Mouse (Mus musculus) embryonic stem cell, embryonic (primary cell): ENCODE measurements around the gene Os9.

Source experiments
- CTCF ChIA-PET, 4 experiments: fragments of 300-600 bp in 2 of 4; fragments of 350-600 bp in 2 of 4; sonication (Branson Sonifier 250); formaldehyde crosslinking; loops; one replicate each; lab custom pipeline; 2022; ENCODE audit warnings: inconsistent platforms in 2 of 4; lab: Charles Lee
- POLR2A ChIA-PET, 4 experiments: fragments of 300-600 bp in 2 of 4; fragments of 350-600 bp in 2 of 4; sonication (Branson Sonifier 250); formaldehyde crosslinking; loops; one replicate each; lab custom pipeline; 2022; ENCODE audit warnings: antibody characterized with exemption in 4 of 4, inconsistent platforms in 1 of 4; lab: Charles Lee

Gene Os9

DNA sequence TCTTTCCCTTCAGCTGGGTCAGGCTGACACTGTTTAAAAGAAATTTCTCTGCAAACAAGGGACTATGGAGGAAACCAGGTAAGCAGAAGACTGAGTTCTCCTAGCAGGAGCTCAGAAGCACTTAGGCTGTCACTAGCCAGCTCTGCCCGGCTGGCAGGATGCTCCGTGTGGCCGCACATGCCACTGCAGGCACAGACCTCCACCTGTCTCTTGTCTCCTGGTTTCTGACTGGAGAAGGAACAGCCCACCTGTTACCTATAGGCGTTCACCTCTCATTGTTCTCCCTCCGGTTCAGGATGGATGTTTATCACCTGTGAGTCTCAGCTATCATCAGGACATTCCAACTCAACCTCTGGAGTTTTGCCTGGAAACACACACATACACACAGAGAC lies 37.0 kb downstream of the Os9 start:
- CTCF ChIA-PET: interaction anchor here in 3 of 4 experiments (0.5 to 1.6 kb wide), 4 partner anchors 8 to 26 kb away, joined by 3 to 4 read pairs (median 3); no protein-coding TSS in a partner anchor
- POLR2A ChIA-PET: interaction anchor here in 2 of 4 experiments (1.5 to 2.1 kb wide), 2 partner anchors 8 to 17 kb away, joined by 3 to 7 read pairs; partner anchors contain the start of gene Agap2 (in 1 of the 2)

- CTCF ChIA-PET: interaction anchor here in 3 of 4 experiments (0.5 to 1.6 kb wide), 4 partner anchors 9 to 25 kb away, joined by 3 to 4 read pairs (median 3); no protein-coding TSS in a partner anchor
- POLR2A ChIA-PET: interaction anchor here in 1 of 4 experiments (1.4 to 1.5 kb wide), 2 partner anchors 17 to 37 kb away, joined by 3 to 5 read pairs; partner anchors contain the start of gene Os9
Measured at GRCm38 (mm10) chr10:127083292-127083914, 37.5 kb downstream of the Os9 start.

DNA sequence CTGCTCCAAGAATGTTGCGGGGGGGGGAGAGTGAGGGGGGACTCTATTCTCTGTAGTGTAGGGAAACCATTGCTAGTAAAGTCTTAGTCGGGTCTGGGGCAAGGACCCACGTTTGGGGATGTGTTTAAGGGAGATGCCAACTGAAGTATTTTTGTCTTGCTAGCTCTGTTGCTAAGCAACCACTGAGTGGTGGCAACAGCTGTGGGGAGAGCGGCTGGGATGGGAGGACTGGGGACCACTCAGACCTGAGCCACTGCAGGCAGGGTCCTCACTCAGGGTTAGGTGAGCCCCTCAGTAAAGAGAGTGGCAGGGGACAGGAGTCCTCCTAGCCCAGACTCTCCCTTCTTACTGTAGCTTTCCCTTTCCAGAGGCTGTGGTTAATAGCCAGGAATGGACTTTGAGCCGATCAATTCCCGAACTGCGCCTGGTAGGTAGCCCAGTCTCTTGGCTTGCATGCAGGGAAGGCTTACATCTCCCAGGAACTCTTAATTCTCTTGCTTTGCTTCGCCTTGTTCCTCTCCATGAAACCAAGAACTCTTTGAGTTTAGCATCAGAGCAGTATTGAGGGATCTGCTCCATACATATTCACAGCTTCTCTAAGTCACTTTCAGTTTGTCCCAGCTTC lies 38.8 kb downstream of the Os9 start:
- POLR2A ChIA-PET: interaction anchor here in 3 of 4 experiments (0.6 to 1.5 kb wide), 6 partner anchors 11 to 345 kb away, joined by 3 to 6 read pairs (median 4); partner anchors contain the start of genes Cdk4 (in 1 of the 3) and Os9 (in 1 of the 3)
- CTCF ChIA-PET: interaction anchor here in 2 of 4 experiments (0.7 to 1.6 kb wide), 3 partner anchors 24 to 104 kb away, joined by 3 to 5 read pairs (median 4); no protein-coding TSS in a partner anchor

- ChIA-PET CTCF (interaction anchor here in 3 of 4 experiments (0.7 to 1.5 kb wide), 4 partner anchors 8 to 103 kb away, joined by 3 to 5 read pairs (median 4); no protein-coding TSS in a partner anchor), POLR2A (interaction anchor here (0.5 to 3.8 kb wide), 12 partner anchors 10 to 346 kb away, joined by 3 to 24 read pairs (median 4); partner anchors contain the start of genes Cdk4 (in 1 of the 4), Pip4k2c (in 1 of the 4) and Tspan31 (in 1 of the 4))
Measured at GRCm38 (mm10) chr10:127080901-127081780, 39.8 kb downstream of the Os9 start.

GRCm38 (mm10) chr10:127079665-127080391 lies 41.1 kb downstream of the Os9 start:
- POLR2A ChIA-PET: interaction anchor here in 3 of 4 experiments (1.0 to 3.8 kb wide), 10 partner anchors 9 to 211 kb away, joined by 3 to 24 read pairs (median 3); partner anchors contain the start of genes Cdk4 (in 1 of the 3) and Tspan31 (in 1 of the 3)
- CTCF ChIA-PET: interaction anchor here in 2 of 4 experiments (0.5 to 1.5 kb wide), 6 partner anchors 9 to 1192 kb away, joined by 3 to 6 read pairs (median 4); no protein-coding TSS in a partner anchor

GRCm38 (mm10) chr10:127078677-127079575 lies 42.0 kb downstream of the Os9 start:
- CTCF ChIA-PET: interaction anchor here in 2 of 4 experiments (0.5 to 1.3 kb wide), 7 partner anchors 16 to 1193 kb away, joined by 3 to 8 read pairs (median 6); partner anchors contain the start of gene Cdk4 (in 1 of the 2)
- POLR2A ChIA-PET: interaction anchor here in 3 of 4 experiments (0.5 to 3.8 kb wide), 24 partner anchors 8 to 1241 kb away, joined by 3 to 24 read pairs (median 3); partner anchors contain the start of genes Tspan31 (in 2 of the 3), Avil (in 1 of the 3), Cdk4 (in 1 of the 3) and Slc26a10 (in 1 of the 3)

DNA sequence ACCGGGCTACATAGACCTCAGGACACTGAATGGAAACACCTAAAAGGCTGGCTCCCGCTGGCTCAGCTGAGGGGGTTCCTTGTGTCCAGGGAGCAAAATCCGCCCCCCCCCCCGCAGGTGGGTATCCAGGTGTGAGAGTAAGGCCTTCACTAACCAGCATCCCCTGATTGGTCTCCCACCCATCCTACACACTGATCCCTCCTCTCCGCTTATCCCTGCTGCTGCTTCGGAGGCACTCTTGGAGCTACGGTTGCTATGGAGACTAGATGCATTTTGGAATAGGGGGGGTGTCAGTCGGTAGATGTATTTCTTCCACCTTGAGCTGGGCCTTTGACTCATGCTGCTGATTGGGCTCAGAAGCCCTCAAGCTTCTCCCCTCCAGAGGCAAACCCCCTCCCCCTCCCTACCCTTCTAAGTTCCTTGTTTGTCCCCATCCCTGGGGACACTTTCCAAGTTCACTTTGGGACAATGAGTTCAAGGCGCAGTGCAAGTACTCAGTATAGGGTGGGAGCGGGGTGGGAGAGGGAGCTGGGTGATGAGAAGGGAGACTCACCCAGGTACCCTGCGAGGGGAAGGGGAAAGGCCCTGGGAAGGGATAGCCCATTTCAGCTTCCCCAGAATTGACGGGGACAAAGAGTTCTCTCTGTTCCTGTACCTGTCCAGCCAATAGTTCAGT lies 42.8 kb downstream of the Os9 start:
- ChIA-PET POLR2A (interaction anchor here in 3 of 4 experiments (0.6 to 3.8 kb wide), 17 partner anchors 7 to 272 kb away, joined by 3 to 24 read pairs (median 3); partner anchors contain the start of genes Tspan31 (in 2 of the 3), Avil (in 1 of the 3), Cdk4 (in 1 of the 3) and Eef1akmt3 (in 1 of the 3)), CTCF (interaction anchor here in 3 of 4 experiments (0.5 to 1.3 kb wide), 6 partner anchors 20 to 530 kb away, joined by 3 to 8 read pairs (median 4); no protein-coding TSS in a partner anchor)

DNA sequence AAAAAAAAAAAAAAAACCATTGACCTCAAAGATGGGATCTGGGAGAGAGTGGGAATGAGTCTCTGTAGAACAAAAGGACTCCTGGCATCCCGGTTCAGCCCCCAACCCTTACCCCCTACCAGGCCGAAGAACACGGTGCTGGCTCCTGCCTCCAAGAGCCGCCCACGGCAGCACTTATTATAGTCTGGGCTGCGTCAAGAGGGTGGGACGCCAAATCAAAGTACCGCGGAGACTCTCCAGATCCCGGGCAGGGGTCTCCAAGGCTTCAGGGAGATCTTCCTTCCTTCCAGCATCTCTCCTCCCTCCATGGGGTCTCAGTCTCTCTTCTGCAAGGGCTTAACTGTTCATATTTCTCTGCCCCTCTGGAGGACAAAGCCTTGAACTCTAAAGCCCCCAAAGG lies 43.4 kb downstream of the Os9 start:
- ChIA-PET CTCF (interaction anchor here (0.6 to 0.8 kb wide), 4 partner anchors 20 to 261 kb away, joined by 3 to 7 read pairs (median 3); no protein-coding TSS in a partner anchor), POLR2A (interaction anchor here in 3 of 4 experiments (0.6 to 3.8 kb wide), 8 partner anchors 7 to 398 kb away, joined by 3 to 24 read pairs (median 4); partner anchors contain the start of genes Cdk4 (in 1 of the 3) and Tspan31 (in 1 of the 3))

DNA sequence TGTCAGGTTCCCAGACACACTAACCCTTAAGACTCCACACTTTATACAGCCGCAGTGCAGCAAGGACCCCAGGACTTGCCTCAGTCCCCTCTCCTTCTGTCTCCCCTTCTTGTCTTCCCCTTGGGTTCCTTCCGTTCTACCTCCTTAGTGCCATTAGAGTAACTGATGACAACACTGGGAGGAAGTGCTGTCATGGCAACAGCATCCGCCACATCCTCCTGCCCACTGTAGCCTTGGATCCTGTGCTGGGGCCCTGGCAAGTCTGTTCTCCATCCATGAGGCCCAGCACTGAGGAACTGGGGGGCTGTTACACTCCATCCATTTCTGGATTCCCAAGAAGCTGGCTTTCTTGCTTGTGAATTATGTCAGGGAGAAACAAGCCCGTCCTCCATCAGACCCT lies 44.8 kb downstream of the Os9 start:
- POLR2A ChIA-PET: interaction anchor here in 3 of 4 experiments (0.6 to 2.7 kb wide), 13 partner anchors 8 to 997 kb away, joined by 3 to 23 read pairs (median 5); partner anchors contain the start of genes Cdk4 (in 3 of the 3) and Avil (in 1 of the 3)
- CTCF ChIA-PET: interaction anchor here in 1 of 4 experiments (0.6 to 2.5 kb wide), 5 partner anchors 9 to 258 kb away, joined by 3 to 8 read pairs (median 4); no protein-coding TSS in a partner anchor

DNA sequence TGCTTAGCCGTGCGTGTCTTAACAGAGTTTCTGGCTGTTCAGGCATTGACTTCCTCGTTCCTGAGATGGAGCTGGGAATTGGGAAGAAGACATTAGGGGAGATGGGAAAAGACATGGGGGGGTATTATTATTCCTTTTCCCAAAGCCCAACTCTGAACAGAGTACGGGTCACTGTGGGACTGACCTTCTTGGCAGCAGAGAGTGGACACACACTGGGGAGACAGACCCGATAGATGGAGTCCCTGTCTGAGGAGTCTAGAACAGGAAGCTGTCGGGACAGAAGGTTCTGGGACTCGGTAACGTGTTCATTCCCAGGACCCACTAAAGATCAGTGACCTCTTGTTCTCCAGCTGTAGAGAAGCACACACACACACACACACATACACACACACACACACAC lies 45.3 kb downstream of the Os9 start:
- CTCF ChIA-PET: interaction anchor here in 3 of 4 experiments (0.6 to 2.5 kb wide), 20 partner anchors 9 to 1624 kb away, joined by 3 to 8 read pairs (median 4); partner anchors contain the start of genes Atp23 (in 1 of the 3), Cdk4 (in 1 of the 3), Cyp27b1 (in 1 of the 3) and Gli1 (in 1 of the 3)
- POLR2A ChIA-PET: interaction anchor here in 3 of 4 experiments (0.5 to 2.7 kb wide), 12 partner anchors 8 to 996 kb away, joined by 3 to 23 read pairs (median 5); partner anchors contain the start of genes Cdk4 (in 3 of the 3) and Avil (in 1 of the 3)

- CTCF ChIA-PET: interaction anchor here in 3 of 4 experiments (0.5 to 2.5 kb wide), 23 partner anchors 9 to 1625 kb away, joined by 3 to 8 read pairs (median 4); partner anchors contain the start of genes Atp23 (in 1 of the 3), Cdk4 (in 1 of the 3), Cyp27b1 (in 1 of the 3) and Gli1 (in 1 of the 3)
Measured at GRCm38 (mm10) chr10:127075080-127075479, 45.9 kb downstream of the Os9 start, which contains the start of gene Agap2. Gene Agap2, plus strand, starts transcription at chr10:127075284.

GRCm38 (mm10) chr10:127073981-127074380 lies 47.0 kb downstream of the Os9 start:
- ChIA-PET CTCF (interaction anchor here in 3 of 4 experiments (0.6 to 1.9 kb wide), 5 partner anchors 11 to 37 kb away, joined by 3 to 7 read pairs (median 4); no protein-coding TSS in a partner anchor), POLR2A (interaction anchor here in 3 of 4 experiments (1.0 to 2.7 kb wide), 4 partner anchors 9 to 17 kb away, joined by 3 to 23 read pairs (median 4); partner anchors contain the start of gene Cdk4 (in 2 of the 3))

More at GRCm38 (mm10) chr10:127075080-127075479, 45.9 kb downstream of the Os9 start, which contains the start of gene Agap2:
- POLR2A ChIA-PET: interaction anchor here in 3 of 4 experiments (0.5 to 2.7 kb wide), 10 partner anchors 8 to 105 kb away, joined by 3 to 23 read pairs (median 6); partner anchors contain the start of gene Cdk4 (in 3 of the 3)

DNA sequence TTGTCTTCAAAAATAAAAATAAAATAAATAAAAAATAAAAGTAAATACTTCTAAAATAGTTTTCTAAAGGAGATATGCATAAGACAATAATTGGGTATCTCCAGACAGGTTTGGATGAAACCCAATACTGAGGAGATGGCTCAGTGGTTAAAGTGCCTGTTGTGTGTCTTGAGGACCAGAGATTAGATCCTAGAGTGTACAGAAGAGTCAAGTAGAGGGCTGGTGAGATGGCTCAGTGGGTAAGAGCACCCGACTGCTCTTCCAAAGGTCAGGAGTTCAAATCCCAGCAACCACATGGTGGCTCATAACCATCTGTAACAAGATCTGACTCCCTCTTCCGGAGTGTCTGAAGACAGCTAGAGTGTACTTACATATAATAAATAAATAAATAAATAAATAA lies 48.0 kb downstream of the Os9 start:
- ChIA-PET CTCF (interaction anchor here in 1 of 4 experiments (0.6 kb wide), 1 partner anchor 11 kb away, joined by 3 read pairs; no protein-coding TSS in a partner anchor), POLR2A (interaction anchor here in 3 of 4 experiments (0.6 to 1.6 kb wide), 5 partner anchors 8 to 261 kb away, joined by 3 to 6 read pairs (median 3); partner anchors contain the start of gene Cdk4 (in 2 of the 3))
